Mouse (Mus musculus) forebrain, embryonic 14.5 days (tissue): Measurements from ENCODE around the gene Ltbp2. TPM values are rescaled to one million over a fixed set of nuclear protein-coding genes. Genes with fewer than 3 reads are reported as not detected.

Experiments used
- ATAC-seq: fragments of 200-750 bp; cut with Nextera tagmentation; 2 replicates; pipeline ENCODE4 v1.8.0; 2017; ENCODE audit warnings: mild to moderate bottlenecking, moderate library complexity
- DNase-seq: peaks from one replicate; pipeline ENCODE4 v3.0.0-alpha.2; 2015; ENCODE audit warnings: low spot score
- H3K27ac ChIP-seq: fragments of 300-500 bp; sonication (generic); 2 replicates; pipeline ENCODE4 v1.5.1; 2014; ENCODE audit warnings: low read depth, mild to moderate bottlenecking, control low read depth, low read length, moderate library complexity
- H3K27me3 ChIP-seq: fragments of 300-500 bp; sonication (generic); replicated peaks from 2 replicates; pipeline ENCODE4 v1.6.1; 2014; ENCODE audit warnings: low read length, control low read depth, mixed read lengths; ENCODE audit not compliant: control insufficient read depth, insufficient read depth
- H3K36me3 ChIP-seq: fragments of 300-500 bp; sonication (generic); 2 replicates; pipeline ENCODE4 v1.6.1; 2014; ENCODE audit warnings: low read length, control low read depth; ENCODE audit not compliant: control insufficient read depth, insufficient read depth
- H3K4me1 ChIP-seq: fragments of 300-500 bp; sonication (generic); 2 replicates; pipeline ENCODE4 v1.6.1; 2014; ENCODE audit warnings: antibody characterized with exemption, low read length, control low read depth; ENCODE audit not compliant: control insufficient read depth, insufficient read depth
- H3K4me2 ChIP-seq: fragments of 300-500 bp; sonication (generic); 2 replicates; pipeline ENCODE4 v1.6.1; 2014; ENCODE audit warnings: mild to moderate bottlenecking, control low read depth, low read length
- H3K4me3 ChIP-seq: fragments of 300-500 bp; sonication (generic); 2 replicates; pipeline ENCODE4 v1.5.1; 2014; ENCODE audit warnings: low read depth, low read length, control low read depth
- H3K9ac ChIP-seq: fragments of 300-500 bp; sonication (generic); 2 replicates; pipeline ENCODE4 v1.6.1; 2014; ENCODE audit warnings: mild to moderate bottlenecking, low read length, control low read depth, moderate library complexity
- H3K9me3 ChIP-seq: fragments of 300-500 bp; sonication (generic); replicated peaks from 2 replicates; pipeline ENCODE4 v1.6.1; 2016; ENCODE audit warnings: low read length, control low read depth, mixed read lengths; ENCODE audit not compliant: control insufficient read depth
- WGBS: fragments of 180-500 bp; shearing (Covaris S2); extraction: QIAGEN DNeasy Blood & Tissue Kit; methylation state at CpG from one replicate; pipeline ENCODE4 v1.1.7; 2014; 5-methylcytosine and 5-hydroxymethylcytosine counted together
- polyA plus RNA-seq: library from polyadenylated mRNA; unstranded; fragments of >200 nt; fragmentation: Nextera tagmentation; extraction: Ambion mirVana; gene quantifications from 2 replicates; pipeline ENCODE4 v1.2.1, GENCODE M21; 2014

The Ltbp2 gene
- polyA plus RNA-seq, 1 experiment from 2014 or later, result not detected

DNA sequence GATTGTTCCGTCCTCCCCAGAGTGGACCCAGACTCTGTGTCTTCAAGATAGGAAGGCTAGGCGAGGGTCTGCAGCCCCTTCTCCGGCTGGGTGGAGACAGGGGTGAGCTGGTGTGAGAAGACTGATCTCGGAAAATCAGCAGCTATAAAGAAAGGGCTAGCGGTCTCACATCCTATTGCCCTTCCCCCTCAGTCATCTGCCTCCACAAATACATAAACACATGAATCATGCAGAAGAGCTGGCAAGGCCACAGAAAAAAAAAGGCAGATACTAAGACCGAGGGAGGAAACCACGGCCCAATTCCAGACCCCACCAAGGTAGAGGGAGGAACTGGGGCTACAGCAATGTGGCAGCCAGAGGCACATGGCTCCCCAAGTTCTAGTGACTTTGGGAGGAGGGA, 11.5 kb downstream of the Ltbp2 start:
- Histone ChIP-seq H3K9me3 (no peaks in the 10 kb centered on the region), H3K9ac (no peak overlapping the region), H3K4me3 (no peak overlapping the region), H3K4me1 (no peaks in the 10 kb centered on the region), H3K4me2 (no peak overlapping the region), H3K27me3 (no peaks in the 10 kb centered on the region), H3K27ac (no peak overlapping the region), H3K36me3 (no peaks in the 10 kb centered on the region)
- ATAC-seq (no peak), DNase-seq (no peak)
- 80% methylated on average over 7 of the region's 7 CpGs for WGBS

DNA sequence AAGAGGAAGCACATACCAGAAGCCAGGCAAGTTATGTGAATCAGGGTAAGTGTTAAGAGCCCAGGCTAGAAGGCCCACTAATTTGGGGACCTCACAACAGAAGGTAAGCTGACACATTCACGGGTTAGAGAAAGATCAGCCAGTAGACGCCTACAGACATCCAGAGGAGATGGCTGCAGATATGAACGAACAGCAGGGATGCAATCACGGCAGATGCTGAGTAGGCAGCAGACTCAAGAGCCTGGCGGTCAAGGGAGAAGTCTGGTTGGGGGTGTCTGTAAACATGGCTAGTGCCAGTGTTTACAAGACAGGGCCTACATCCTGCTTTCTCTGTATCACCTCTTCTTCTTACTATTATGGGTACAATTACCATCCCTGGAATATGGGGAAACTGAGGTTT, 13.1 kb downstream of the Ltbp2 start:
- no peak overlapping the region for H3K4me3 ChIP-seq
- H3K9me3 ChIP-seq, result no peaks in the 10 kb centered on the region
- H3K27ac ChIP-seq, result no peak overlapping the region
- ATAC-seq (no peak), DNase-seq (no peak)
- WGBS, result 85% methylated on average over 5 of the region's 5 CpGs
- H3K4me2 ChIP-seq, result no peak overlapping the region
- H3K9ac ChIP-seq, result no peak overlapping the region
- no peaks in the 10 kb centered on the region for H3K36me3 ChIP-seq
- no peaks in the 10 kb centered on the region for H3K4me1 ChIP-seq
- no peaks in the 10 kb centered on the region for H3K27me3 ChIP-seq

- H3K4me1 ChIP-seq, result no peaks in the 10 kb centered on the region
- no peak overlapping the region for H3K4me2 ChIP-seq
- H3K27me3 ChIP-seq, result no peaks in the 10 kb centered on the region
- ATAC-seq (no peak), DNase-seq (no peak)
- H3K9ac ChIP-seq, result no peak overlapping the region
- 77% methylated on average over 14 of the region's 14 CpGs for WGBS
- no peak overlapping the region for H3K27ac ChIP-seq
- H3K4me3 ChIP-seq, result no peak overlapping the region
- no peaks in the 10 kb centered on the region for H3K36me3 ChIP-seq
- no peaks in the 10 kb centered on the region for H3K9me3 ChIP-seq
Measured at GRCm38 (mm10) chr12:84862136-84862910, 14.0 kb downstream of the Ltbp2 start.

DNA sequence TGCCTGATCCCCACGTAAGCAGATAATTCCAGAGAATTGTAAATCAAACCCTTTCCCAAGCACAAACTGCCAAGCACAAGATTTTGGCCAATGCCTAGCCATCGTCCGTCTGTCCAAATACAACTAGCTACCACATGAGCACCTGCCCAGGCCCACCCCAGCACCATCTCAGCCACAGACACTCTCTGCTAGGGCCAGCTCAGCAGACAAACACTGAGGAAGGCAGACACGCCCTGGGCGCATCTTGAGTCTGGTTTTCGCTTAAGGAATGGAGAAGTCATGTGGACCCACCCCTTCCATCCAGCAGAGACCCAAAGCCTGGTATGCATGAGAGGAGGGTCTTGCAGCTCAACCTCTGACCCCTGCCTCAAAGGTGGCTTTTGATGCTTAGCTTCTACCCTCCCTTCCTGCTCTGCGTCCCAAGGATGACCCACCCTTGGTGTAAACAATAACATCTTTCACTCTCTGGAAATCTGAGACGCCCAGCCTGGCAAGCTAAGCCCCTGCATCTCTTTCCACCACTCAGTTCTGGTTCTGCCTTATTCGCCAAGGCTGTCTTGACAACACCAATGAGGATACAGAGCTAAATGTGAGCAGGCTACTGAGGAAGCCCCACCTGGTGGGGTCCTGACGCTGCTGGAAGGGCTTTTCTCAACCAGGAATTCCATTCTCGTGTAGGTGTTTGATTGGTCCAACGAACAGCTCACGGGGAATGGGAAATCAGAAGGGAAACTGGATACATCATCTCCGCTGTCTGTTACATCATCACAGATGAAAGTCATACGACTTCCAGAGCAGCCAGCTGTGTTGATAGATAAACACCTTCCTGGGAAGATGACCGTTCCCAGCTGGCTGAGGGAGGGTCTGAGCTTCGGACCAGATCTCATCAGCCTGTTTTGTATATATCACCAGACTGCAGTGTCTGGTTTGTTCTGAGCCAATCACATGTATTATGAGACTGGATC, 17.9 kb downstream of the Ltbp2 start:
- ATAC-seq (no peak), DNase-seq (no peak)
- H3K9ac ChIP-seq, result no peak overlapping the region
- WGBS, result 77% methylated on average over 17 of the region's 17 CpGs
- no peaks in the 10 kb centered on the region for H3K4me1 ChIP-seq
- no peak overlapping the region for H3K4me3 ChIP-seq
- H3K36me3 ChIP-seq, result no peaks in the 10 kb centered on the region
- no peaks in the 10 kb centered on the region for H3K27me3 ChIP-seq
- no peaks in the 10 kb centered on the region for H3K9me3 ChIP-seq
- H3K27ac ChIP-seq, result no peak overlapping the region
- no peak overlapping the region for H3K4me2 ChIP-seq

DNA sequence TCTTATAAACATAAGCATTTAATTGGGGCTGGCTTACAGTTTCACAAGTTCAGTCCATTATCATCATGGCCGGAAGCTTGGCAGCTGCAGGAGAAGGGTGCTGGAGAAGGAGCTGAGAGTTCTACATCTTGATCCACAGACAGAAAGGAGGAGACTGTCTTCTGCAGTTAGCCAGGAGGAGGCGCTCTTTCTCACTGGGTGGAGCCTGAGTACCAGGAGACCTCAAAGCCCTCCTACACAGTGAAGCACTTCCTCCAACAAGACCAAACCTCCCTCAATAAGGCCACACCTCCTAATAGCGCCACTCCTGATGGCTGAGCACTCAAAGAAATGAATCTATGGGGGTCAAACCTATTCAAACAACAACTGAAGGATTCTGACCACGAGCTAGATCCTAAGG, 18.6 kb downstream of the Ltbp2 start:
- no peaks in the 10 kb centered on the region for H3K4me1 ChIP-seq
- no peak overlapping the region for H3K9ac ChIP-seq
- no peak overlapping the region for H3K4me3 ChIP-seq
- no peak overlapping the region for H3K27ac ChIP-seq
- no peak for ATAC-seq
- H3K4me2 ChIP-seq, result no peak overlapping the region
- WGBS, result 74% methylated on average over 4 of the region's 4 CpGs
- no peak for DNase-seq
- no peaks in the 10 kb centered on the region for H3K9me3 ChIP-seq
- H3K36me3 ChIP-seq, result no peaks in the 10 kb centered on the region
- H3K27me3 ChIP-seq, result no peaks in the 10 kb centered on the region

- no peak overlapping the region for H3K4me3 ChIP-seq
- H3K9ac ChIP-seq, result no peak overlapping the region
- DNase-seq, result no peak
- WGBS, result 83% methylated on average over 8 of the region's 8 CpGs
- H3K4me1 ChIP-seq, result no peaks in the 10 kb centered on the region
- H3K27me3 ChIP-seq, result no peaks in the 10 kb centered on the region
- H3K27ac ChIP-seq, result no peak overlapping the region
- H3K36me3 ChIP-seq, result no peaks in the 10 kb centered on the region
- ATAC-seq, result no peak
- H3K9me3 ChIP-seq, result no peaks in the 10 kb centered on the region
- no peak overlapping the region for H3K4me2 ChIP-seq
Measured at GRCm38 (mm10) chr12:84856532-84856931, 19.8 kb downstream of the Ltbp2 start.

DNA sequence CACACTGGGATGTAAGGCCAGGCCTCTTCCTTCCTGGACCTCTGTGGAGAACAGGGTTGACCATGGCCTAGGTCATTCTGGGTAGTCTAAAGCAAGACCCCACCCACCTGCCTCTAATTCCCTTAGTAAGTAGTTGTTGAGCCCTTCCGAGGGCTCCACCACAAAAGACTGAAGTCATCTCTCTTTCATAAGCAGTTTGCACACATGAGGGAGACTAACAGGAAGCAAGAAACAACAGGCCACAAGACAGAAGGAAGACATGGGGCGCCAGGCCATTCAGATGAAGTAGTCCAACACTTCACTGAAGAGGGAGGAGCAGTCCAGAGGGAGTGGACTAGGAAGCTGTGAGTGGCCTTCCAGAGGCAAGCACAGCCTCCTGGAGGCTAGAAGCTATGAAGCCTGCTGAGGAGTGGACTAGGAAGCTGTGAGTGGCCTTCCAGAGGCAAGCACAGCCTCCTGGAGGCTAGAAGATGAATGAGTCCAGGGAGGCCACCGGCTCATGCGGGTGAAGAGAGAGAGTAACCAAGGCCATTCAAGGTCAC, 21.2 kb downstream of the Ltbp2 start:
- WGBS, result 85% methylated on average over 4 of the region's 4 CpGs
- no peak for DNase-seq
- no peak overlapping the region for H3K4me3 ChIP-seq

DNA sequence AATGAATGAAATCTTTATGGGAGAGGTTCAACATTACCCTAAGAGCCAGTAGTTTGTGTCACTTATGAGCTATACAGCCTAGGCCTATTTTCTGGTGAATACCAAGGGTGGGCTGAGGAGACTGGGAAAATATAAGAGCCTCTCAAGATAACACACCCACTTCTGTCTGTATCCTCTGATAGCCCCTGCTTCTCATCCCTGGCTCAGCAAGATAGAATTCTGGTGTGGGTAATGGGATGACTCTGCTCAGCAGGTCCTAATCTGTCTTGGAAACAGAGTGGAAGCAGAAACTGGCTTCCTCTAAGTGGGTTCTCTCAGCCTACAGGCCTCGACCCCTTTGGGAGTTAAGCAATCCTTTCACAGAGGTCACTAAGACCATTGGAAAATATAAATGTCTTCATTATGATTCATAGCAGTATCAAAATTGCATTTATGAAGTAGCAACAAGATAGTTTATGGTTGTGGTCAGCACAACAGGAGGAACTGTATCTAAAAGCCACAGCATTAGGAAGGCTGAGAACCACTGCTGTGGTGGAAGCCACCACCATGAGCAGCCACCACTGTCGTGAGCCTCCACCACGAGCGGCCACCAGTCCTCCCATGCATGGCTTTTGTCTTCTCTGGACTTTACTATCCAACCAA, 21.8 kb downstream of the Ltbp2 start:
- no peak overlapping the region for H3K27ac ChIP-seq
- ATAC-seq (no peak), DNase-seq (no peak)
- H3K4me2 ChIP-seq, result no peak overlapping the region
- no peaks in the 10 kb centered on the region for H3K36me3 ChIP-seq
- no peaks in the 10 kb centered on the region for H3K27me3 ChIP-seq
- no peaks in the 10 kb centered on the region for H3K9me3 ChIP-seq
- H3K9ac ChIP-seq, result no peak overlapping the region
- H3K4me1 ChIP-seq, result no peaks in the 10 kb centered on the region
- WGBS, result 90% methylated on average over 4 of the region's 4 CpGs
- no peak overlapping the region for H3K4me3 ChIP-seq

More for the DNA sequence above, 21.2 kb downstream of the Ltbp2 start:
- H3K27ac ChIP-seq, result no peak overlapping the region
- no peaks in the 10 kb centered on the region for H3K9me3 ChIP-seq
- no peaks in the 10 kb centered on the region for H3K36me3 ChIP-seq
- H3K4me1 ChIP-seq, result no peaks in the 10 kb centered on the region
- no peak overlapping the region for H3K4me2 ChIP-seq
- H3K27me3 ChIP-seq, result no peaks in the 10 kb centered on the region
- ATAC-seq, result no peak
- H3K9ac ChIP-seq, result no peak overlapping the region
